Mouse (Mus musculus) spleen, adult 18-20 months (tissue): ENCODE measurements around the gene Tars2.

Experiments
- DNase-seq, 2 experiments: peaks; one replicate each; pipeline ENCODE4 v3.0.0; 2022; ENCODE audit warnings: mixed read lengths in 2 of 2

Gene Tars2

DNA sequence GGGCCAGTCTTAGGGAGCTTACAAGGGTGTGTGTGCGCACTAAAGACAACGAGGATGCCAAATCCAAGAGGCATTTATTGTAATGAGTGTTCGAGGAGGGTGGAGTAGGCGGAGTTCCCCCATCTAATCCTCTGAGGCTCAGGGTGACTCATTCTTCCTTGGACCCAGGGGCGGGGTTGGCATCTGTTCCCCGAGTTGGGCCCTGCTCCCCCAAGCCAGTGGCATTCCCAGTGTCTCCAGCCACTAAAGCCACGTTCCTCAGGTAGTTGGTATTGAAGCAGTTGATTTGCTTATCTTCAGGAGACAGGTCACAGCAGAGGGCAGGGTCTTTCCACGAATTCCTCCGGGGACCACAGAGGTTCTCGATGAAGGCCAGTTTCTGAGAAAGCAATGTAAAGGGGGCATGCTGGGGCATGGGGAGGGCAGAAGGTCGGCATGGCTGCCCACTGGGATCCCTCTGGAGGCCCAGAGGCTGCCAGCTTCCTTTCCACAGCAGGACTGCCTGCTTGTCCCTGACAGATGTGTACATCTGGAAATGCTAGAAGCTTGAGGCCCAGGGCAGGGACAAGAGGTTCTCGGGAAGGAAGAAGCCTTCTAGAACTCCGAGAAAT is 25.8 kb downstream of the Tars2 start:
- no peak for DNase-seq

DNA sequence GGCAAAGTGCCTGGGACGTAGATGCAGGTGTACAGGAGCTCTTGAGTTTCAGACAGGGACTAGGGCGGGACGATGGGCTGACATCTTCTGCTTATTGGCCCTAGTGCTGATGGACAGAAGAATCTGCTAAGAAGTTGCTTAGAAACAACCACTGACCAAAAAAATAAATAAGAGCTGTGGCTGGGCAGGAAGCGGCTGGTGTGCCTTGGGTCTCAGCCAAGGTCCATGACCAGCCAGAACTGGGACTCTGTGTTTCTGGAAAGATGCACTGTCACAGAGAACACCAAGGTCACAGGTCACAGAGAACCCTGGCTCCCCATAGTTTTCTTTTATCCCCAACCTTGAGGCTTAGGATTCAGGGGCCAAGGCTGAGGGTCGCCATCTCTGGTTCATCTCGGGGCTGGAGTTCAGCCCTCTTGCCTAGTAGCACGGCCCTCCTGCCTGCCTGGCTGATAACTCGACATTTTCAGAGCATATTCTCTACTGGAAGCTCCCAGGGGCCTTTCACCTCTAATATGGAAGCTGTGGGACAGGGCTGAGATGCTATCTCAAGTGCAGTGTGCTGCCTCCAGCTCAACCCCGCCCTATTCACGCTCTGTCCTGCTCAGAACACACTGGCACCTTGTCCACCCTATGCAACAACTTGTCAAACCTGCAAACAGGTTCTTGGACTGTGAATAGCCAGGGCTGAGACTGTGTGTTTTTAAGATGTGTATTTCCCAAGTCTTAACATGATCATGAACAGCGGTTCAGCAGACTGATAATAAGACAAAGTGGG is 27.1 kb downstream of the Tars2 start:
- no peak for DNase-seq

DNA sequence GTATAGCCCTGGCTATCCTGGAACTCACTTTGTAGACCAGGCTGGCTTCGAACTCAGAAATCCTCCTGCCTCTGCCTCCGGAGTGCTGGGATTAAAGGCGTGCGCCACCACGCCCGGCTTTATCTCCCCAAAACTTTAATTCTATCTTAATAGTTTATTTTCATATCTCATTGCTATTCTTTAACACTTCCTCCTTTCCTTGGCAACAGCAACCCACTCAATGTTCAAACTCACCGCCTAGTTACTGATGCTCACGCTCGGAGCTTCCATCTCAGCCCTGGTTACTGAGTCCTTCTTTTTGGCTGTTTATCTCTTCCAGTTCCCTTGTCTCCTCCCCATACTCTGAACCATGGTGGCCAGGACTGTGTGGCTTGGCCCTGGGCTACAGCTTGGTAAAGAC is 27.7 kb downstream of the Tars2 start:
- no peak for DNase-seq

DNA sequence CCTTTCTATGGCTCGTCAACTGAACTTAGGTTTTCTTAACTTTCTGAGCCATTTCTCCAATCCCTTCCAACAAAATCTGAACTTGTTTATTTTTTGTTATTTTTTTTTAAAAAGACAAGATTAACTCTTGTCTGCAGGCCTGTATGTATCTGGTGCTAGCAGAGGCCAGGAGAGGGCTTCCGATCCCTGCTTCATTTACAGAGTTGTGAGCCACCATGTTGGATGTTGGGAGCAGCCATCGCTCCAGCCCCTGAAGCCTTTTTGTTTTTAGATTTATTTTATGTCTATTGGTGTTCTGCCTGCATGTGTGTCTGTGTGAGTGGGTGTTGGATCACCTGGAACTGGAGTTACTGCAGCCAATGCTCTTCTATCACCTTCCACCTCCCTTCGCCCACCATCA is 28.2 kb downstream of the Tars2 start:
- no peak for DNase-seq

DNA sequence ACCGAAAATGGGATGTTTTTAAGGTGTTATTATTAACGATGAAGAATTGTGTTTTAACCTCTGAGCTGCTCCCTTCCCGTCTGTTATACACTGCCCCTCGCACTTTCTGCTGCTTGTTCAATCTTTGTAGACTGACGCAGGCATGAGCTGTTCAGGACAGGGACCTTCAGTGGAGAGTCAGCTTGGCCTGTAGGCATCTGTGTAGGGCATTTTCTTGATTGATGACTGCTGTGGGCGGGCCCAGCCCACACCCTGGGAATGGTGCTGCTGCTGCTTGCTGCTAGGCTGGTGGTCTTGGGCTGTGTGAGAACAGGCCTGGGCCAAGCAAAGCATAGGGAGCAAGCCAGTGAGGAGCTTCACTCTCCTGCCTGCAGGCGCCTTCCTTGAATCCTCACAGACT is 29.6 kb downstream of the Tars2 start:
- DNase-seq = no peak

DNA sequence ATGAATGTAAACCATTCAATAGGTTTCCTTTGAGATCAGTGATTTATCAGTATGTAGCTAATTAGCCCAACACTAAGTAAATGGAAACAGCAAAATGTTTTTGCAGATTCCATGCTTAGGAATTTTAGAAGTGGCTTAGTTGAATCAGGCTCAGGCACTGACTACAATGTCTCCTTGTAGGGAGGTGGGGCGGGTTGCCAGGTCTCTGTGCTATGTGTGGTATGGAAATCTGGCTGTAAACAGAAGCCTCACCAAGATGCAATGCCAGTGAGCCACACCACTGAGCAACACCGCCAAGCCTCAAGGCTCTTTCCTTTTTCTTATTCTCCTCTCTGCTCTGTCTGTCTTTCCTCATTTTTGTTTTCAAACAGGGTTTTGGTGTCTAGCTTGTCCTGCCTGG is 31.1 kb downstream of the Tars2 start:
- no peak for DNase-seq

DNA sequence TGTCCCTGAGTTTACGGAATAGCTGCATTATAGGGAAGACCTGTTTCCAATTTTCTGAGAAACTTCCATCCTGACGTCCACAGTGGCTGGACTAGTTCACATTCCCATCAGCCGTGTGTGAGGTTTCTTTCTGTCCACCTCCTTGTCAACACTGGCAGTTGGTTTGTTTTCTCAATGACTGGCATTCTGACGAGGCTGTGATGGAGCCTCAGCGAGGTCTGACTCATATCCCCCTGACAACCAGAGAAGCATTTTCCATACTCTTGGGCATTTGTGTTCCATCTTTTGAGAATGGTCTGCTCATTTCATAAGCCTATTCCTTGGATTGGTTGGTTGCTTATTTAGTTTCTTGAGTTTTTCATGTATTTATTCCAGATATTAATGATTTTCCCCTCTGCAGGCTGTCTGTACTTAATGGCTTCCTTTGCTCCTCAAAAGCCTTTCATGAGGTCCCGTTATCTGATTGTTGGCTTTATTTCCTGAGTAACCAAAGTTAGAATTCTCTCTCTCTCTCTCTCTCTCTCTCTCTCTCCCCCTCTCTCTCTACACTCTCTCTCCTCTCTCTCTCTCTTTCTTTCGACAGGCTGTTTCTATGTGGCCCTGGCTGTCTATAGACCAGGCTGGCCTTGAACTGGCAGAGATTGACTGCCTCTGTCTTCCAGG is 33.2 kb downstream of the Tars2 start:
- no peak for DNase-seq

DNA sequence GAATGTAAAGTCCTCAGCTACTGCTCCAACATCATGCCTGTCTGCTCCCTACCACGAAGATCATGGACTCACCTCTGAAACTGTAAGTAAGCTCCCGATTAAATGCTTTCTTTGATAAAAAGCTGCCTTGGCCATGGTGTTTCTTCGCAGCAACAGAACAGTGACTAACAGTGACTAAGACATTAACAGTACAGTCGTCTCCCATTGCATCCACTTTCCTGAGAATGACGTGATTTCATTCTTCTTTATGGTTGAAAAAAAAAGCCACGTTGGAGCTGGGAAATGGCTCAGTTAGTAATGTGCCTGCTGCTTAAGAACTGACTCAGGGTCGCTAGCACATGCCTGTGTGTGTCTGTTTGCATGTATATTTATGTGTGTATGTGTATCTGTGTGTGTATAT is 34.1 kb downstream of the Tars2 start:
- DNase-seq = no peak

DNA sequence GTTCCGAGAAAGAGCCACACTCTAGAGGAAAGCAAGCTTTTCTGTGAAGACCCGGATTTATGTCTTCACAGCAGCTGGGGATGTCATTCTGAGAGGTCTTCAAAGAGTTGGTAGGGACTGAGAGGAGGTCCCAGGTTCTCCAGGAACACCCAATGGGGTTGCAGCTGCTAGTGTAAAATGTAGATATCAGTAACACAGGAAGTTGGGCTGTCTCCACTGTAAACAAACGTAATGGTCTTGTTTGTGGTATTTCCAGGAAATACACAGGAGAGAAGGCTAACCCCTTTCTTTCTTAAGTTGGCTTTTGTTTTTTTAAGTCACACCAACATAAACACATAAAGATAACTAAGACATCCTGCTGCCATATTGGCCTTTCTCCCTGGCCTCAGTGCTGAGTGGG is 37.6 kb downstream of the Tars2 start:
- no peak for DNase-seq

DNA sequence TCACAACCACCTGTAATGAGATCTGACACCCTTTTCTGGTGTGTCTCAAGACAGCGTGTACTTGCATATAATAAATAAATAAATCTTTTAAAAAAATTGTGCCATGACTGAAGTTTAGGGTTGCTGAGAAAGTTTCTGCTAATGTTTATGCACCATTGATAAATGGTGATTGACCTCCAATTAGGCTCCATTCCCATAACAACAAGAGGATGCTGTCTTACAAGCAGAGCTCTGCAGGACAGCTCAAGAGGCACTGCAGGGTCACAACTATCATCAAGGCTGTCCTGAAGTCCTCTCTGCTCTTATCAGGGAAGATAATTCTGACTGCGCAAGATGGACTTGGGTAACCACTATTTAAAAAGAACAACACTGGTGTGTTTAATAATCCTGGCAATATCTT is 41.9 kb downstream of the Tars2 start:
- DNase-seq = no peak

DNA sequence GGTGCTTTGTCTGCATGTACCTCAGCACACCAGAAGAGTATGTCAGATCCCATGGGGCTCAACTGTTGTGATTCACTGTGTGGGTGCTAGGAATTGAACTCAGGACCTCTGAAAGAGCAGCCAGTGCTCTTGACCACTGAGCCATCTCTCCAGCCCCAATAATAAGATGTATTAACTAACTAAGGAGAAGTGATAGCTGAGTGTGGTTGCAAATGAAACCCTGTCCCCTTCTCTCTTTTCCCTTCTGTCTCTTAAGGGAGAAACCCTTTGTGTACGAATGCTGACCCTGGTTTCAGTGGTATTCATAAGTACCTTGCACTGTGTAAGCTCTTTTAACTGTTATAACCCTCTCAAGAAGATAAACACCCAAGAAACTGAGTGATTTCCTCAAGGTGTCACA is 43.9 kb downstream of the Tars2 start:
- DNase-seq = no peak

DNA sequence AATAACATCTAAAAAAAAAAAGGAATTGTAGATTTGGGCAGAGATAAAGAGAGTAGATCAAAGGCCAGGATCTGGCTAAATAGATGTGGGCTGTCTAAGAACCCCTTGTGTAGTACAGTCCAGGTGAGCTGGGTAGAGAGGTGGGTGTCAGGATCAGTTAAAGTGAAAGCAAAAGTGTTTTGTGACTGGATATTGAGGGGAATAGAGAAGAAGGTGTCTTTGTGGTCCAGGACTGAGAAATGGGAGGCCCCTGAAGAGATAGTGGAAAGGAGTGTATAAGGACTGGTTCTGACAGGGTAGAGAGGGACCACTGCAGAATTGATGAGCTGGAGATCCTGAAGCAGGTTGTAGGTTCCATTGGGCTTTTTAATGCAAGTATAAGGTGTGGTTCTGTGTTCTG is 50.0 kb downstream of the Tars2 start:
- DNase-seq = no peak

DNA sequence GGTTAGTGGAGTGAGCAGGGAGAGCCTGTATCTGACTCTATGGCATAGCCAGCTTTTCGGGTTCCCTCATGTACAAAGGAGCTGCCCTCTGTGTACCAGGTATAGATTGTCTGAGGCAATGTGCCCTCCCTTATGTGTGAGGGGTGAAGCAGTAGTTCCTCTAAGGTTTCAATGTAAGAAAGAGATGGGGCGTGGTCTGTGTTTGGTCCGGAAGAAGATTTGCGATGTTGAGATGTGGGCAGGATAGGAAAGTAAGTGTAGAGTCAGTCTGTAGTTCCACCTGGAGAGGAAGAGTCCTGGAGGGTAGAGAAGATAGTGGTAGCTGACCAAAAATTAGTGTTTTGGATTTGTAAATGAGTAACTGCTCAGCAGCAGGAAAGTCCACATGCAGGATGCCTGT is 51.0 kb downstream of the Tars2 start:
- DNase-seq = no peak

DNA sequence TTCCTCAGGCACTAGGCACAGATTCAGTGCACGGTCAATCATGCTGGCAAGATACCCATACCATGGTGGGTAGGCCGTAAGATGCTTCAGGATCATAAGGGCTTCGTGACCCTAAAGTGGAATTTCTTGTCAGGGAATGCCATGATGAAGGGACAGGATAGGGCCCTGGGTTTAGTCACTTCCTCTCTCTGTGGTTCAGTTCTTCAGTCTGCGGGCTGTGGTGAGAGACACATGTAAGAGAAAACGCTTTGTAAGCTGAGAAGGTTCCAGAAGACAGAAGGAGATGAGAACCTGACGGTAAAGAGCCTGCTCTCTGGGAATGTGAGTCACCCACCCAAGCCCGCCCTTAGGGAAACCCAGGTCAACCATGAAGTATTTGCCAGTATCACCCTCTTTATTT is 52.5 kb downstream of the Tars2 start:
- DNase-seq = no peak

DNA sequence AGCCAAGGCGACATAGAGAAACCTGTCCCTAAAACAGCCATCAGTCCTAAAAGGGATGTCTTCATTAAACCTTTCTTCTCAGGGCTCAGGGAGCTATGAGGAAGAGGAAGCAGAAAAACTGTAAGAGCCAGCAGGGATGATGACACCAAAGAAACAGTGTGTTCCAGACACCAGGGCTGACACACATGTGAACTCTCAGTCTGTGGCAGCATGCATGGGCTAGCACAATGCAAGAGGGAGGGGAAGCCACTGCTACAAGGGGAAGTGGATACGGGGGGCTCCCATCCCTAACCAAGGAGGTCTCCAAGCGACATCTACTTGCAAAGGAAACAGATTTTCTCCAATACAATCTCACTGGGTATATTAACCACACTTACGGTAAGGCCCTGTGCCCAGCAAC is 53.7 kb downstream of the Tars2 start:
- DNase-seq = no peak

DNA sequence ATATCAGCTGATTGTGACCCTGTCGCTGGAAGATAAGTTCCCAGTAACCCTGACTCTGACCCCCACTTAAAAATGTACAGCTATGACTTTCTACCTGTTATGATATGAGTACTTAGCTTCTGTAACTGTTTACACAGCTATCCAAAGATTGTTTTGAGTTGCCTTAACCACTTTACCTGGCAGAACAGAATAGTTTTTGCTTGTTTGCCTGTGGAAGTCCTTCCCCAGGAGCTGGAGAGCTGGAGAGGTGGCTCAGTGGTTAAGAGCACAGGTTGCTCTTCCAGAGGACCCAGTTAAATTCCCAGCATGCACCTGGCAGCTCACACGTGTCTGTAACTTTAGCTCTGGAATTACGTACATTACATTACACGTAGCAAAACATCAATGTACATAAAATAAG is 55.4 kb downstream of the Tars2 start:
- no peak for DNase-seq

DNA sequence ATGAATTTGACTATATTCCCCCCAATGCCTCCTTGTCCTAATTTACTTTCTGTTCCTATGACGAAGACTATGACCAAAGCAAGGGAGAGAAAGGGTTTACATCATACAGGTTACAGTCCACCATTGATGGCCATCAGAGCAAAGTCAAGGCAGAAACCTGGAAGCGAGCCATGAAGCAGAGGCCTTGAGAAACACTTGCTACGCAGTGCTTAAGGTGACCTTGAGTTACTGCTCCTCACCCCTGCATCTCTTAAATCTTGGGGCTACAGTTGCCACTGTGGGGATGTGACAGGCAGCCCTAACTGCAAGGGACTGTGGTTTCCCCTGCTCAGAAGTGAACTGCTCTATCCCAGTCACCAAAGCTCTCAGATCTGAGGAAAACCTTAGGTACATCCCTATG is 56.7 kb downstream of the Tars2 start:
- DNase-seq = no peak

DNA sequence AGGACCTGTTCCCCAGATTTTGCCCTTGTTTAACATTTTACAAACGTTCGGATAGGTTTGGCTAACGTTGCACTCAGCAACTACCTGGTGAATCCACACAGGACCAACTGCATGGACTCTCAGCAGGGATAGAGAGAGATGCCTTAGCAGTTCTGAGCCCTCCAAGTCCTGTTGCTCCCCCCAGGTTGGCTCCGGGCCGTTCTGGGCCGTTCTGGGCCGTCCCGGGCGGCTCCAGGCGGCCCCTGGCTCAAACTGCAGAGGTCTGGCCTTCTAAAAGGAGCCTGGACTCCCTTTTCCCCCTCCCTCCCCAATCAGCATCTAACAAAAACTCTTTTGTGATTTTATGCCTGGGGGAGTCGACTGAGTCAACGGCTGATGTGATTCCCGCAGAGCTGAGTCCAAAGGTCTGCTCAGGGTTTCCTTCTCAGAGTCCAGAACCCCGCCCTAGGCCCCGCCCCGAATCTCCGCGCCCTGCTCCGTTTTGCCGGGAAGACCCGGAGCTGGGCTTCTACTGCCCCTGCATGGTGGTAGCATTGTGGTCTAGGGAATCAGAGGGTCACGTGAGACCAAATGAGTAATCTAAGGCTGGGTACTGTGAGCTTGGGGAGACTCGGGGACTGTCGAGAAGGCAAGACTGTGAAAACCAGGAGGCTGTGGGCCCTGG is 58.0 kb downstream of the Tars2 start:
- no peak for DNase-seq

DNA sequence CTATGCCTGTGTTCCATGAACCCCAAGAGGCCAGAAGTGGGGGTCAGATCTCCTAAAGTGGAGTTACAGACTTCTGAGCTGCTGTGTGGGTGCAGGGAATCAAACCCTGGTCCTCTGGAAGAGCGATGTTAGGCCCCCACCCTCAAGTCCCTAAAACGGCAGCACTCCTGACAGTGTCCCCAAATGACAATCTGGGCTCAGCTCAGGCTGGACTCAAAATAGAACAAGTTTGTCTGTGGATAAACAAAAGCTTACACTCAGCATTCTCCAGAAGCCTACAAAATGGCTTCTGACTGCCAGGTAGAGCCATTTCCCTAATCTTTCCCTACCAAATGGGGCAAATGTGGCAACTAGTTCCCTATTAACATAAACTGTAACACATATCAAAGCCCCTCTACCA is 58.9 kb downstream of the Tars2 start:
- no peak for DNase-seq

DNA sequence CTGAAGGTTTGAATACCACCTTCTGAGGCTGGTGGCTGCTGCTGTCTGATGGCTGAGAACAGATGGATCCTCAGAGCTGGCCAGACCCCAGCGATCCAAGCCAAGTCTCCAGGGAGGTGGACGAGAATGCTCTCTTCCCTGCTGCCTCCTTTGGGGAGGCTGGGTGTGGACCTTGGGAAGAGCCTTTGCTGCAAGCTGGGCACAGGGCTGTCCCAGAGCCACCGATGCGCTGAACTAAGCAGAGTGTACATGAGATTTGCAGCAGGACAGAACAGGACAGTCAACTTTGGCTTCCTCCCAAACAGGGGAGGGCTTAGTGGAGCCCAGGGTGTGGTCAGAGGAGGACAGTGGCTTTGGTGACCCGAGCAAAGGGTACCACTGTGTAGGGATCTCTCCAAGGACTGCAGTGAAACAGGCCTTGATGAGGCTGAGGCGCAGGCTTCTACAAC is 59.7 kb downstream of the Tars2 start:
- no peak for DNase-seq

DNA sequence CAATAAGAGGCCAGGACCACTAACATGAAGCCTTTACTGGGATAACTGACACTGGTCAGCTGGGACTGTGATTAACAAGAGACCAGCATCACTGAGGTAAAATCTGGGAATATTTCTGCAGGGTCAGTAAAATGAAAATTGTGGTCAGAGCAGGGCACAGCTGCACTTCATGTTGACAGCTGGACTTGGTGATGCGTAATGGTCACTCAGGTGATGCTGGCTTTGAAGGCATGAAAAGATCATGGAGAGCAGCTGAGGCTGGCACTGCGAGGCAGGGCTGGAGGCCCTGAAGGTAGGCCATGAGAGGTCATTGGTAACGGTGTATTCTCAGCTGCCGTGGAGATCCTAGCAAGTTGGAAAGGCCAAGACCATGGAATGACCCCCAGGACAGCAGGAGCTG is 61.7 kb downstream of the Tars2 start:
- no peak for DNase-seq

DNA sequence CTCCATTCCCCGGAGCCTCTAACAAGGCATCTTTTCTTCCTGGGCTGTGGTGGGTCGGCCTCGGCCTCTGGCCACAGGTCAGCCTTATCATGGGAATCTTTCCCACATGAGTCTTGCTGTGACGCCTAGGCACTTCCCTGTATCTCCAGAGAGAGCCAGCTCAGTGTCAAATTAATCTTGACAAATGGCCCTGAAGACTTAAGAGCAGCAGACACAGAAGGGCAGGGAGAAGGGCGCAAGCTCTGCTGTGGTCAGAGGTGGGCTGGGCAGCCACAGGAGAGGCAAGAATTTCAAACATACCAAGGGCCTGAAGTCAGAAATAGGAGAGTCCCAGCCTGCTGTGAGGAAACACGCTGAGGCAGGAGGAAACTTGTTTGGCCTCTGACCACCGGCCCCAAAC is 63.6 kb downstream of the Tars2 start:
- no peak for DNase-seq

DNA sequence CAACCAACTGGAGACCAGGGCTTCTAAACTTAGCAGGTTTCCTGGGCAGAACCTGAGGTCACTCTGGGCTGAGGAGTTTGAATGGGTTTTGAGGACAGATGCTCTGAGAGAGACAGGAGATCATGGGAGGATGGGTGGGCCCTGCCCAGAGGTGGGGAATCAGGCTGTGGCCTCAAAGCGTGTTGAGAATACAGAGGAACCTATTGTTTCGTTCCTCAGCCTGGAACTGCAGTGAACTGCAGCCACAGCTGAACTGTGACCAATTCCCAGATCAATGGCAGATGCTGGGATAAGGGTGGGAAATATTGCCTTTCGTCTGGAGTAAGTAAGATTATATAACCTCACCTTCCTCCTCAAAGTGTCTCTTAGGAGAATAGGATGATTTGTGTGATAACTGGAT is 64.2 kb downstream of the Tars2 start:
- no peak for DNase-seq
